Mouse (Mus musculus) ES-E14 (cell line): ENCODE measurements around the gene Hs3st1.

Experiments
- CHD2 ChIP-seq: IDR thresholded peaks from 2 replicates; pipeline ENCODE4 v1.6.1; 2014; ENCODE audit warnings: mild to moderate bottlenecking, low read depth, low read length, inconsistent platforms
- HCFC1 ChIP-seq: IDR thresholded peaks from 2 replicates; pipeline ENCODE4 v1.6.1; 2012; ENCODE audit warnings: low read length, inconsistent platforms, borderline replicate concordance; ENCODE audit not compliant: insufficient read depth
- MAFK ChIP-seq: IDR thresholded peaks from 2 replicates; pipeline ENCODE4 v1.6.1; 2014; ENCODE audit warnings: mild to moderate bottlenecking, low read depth, low read length, inconsistent platforms; ENCODE audit not compliant: insufficient read depth
- ZC3H11A ChIP-seq: IDR thresholded peaks from 2 replicates; pipeline ENCODE4 v1.6.1; 2012; ENCODE audit warnings: low read depth, mild to moderate bottlenecking, inconsistent platforms, low read length, borderline replicate concordance
- ZNF384 ChIP-seq: IDR thresholded peaks from 2 replicates; pipeline ENCODE4 v1.6.1; 2012; ENCODE audit warnings: low read depth, low read length, inconsistent platforms

GRCm38 (mm10) chr5:39803941-39804340 is 48.7 kb upstream of the Hs3st1 start:
- no peak for TF ChIP-seq ZNF384
- no peak for TF ChIP-seq MAFK
- no peak for TF ChIP-seq CHD2
- no peak for TF ChIP-seq HCFC1
- no peak for TF ChIP-seq ZC3H11A
